Mouse (Mus musculus) T-helper 17 cell (primary cell): ENCODE measurements at regions not wholly inside any gene's neighbourhood (a gene's known extent, or its start where the extent isn't known, plus 50 kb on each side); places are given as distances from the start of the nearest gene placed in this dataset.
"Not testable (repeated sequence)": the region's sequence is repeated elsewhere in the genome, so short reads cannot be mapped to it uniquely, and the experiment has no call there.

ENCODE experiments used
- in situ Hi-C, 2 experiments: fragments of 300-600 bp; cut with MboI, MseI; formaldehyde crosslinking; loops; 1 replicate in 1 of 2; 2 replicates in 1 of 2; pipeline ENCODE4 v1.15.1; 2025; ENCODE audit warnings: high pct_unique_total_duplicates in 2 of 2

GRCm38 (mm10) chr13:99743952-99744789 lies 156.7 kb downstream of the Cartpt start:
- in situ Hi-C loops: loop anchor here in 1 of 2 experiments (10.0 kb wide), 1 partner anchor 1651 kb away; no protein-coding TSS in a partner anchor

- in situ Hi-C loops: loop anchor here in 1 of 2 experiments (10.0 kb wide), 1 partner anchor 1652 kb away; no protein-coding TSS in a partner anchor
These were observed 158.4 kb downstream of the Cartpt start for GRCm38 (mm10) chr13:99742507-99742906.

DNA sequence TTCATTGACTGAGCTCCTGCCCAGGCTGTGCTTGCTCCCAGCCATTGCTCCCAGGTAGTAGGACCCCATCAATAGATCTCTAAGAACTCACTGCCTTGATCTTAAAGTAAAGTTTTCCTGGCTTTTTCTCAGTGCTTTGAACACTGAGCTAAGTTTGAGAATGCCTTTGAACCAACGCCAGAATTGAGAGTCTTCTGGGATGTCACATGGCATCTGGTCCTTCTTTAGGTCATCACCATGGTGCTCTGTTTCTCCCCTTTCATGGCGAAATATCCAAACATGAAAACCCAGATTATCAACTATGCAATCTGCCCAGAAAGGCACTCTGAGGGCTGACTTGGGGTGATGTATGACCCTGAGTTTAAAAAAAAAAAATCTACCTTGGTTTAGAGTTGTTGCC lies 158.9 kb downstream of the Cartpt start:
- in situ Hi-C loops: loop anchor here in 1 of 2 experiments (10.0 kb wide), 1 partner anchor 1653 kb away; no protein-coding TSS in a partner anchor

GRCm38 (mm10) chr13:99739420-99739819 lies 161.5 kb downstream of the Cartpt start:
- in situ Hi-C loops: no loop called here

GRCm38 (mm10) chr13:99737271-99737670 lies 163.6 kb downstream of the Cartpt start:
- in situ Hi-C loops: no loop called here

DNA sequence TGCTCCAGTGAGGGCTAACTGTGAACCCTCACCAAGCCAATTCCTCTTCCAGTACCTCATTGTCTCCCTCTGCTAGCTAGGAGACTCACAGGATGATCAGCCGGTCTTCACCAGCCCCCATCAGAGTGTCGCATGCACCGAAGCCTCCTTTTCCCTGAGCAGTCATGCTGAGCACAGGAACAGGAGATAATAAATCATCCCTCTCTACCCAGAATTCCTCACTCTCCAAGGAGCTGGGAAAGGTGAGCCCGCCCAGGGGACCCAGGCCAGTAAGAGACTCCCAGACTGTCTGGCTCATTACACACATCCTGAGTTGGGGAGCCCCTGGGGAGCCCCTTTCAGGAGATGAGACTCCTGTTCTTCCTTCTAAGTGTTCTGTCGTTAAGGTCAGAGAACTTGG lies 171.7 kb downstream of the Cartpt start:
- in situ Hi-C loops: no loop called here

DNA sequence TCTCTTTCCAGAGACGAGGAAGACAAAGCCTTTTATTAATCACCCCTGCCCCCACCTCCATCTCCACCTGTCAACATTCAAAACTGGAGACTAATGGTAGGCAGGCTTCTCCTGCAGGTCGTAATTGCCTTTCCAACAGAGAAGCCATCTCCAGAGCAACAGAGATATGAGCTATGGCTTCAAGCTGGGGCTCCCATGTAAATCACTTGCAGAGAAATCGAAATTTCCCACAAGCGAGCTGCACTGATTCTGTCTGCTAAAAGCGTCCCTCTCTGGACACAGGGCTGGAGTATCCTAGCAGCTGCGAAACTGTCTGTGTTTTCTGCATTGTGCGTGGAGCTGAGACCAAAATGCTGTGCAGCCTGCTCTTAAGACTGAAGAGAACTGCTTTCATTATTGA lies 176.6 kb downstream of the Cartpt start:
- in situ Hi-C loops: no loop called here

DNA sequence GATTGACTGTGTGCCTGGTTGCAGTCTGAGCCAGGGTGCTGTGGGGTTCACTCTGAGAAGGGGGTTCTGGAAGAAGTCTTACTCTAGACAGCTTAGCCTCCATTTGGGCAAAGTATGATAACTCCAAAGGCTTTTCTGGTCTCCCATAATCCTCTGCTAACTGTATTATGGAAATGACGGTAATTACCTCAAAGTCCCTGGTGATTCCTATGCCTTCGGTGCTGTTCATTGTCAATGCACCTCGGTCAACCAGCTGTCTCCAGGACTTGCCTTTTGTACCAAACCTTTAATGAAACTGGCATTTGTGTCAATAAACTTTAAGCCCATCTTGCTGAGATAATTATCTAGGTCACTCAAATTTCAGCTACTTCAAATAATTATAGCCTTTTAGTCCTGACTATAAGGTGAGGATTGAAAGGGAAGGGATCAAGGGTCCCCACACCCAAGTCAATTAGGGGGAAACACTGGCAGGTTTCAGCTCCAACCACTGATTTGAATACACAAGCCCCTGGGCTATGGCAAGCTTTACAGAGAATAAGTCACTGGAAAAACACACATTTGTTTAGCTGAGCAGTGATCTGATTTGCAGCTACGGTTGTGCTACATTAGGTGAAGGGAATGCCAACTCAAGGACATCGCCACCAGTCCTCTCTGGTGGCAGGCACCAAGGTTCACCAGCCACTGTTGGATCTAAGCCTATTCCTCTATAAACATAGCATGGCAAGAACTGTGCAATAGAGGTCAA lies 177.5 kb downstream of the Cartpt start:
- in situ Hi-C loops: no loop called here

GRCm38 (mm10) chr13:99720566-99720965 lies 180.3 kb downstream of the Cartpt start:
- in situ Hi-C loops: no loop called here

- in situ Hi-C loops: no loop called here
These were observed 180.2 kb upstream of the Map1b start for GRCm38 (mm10) chr13:99696559-99696890.

DNA sequence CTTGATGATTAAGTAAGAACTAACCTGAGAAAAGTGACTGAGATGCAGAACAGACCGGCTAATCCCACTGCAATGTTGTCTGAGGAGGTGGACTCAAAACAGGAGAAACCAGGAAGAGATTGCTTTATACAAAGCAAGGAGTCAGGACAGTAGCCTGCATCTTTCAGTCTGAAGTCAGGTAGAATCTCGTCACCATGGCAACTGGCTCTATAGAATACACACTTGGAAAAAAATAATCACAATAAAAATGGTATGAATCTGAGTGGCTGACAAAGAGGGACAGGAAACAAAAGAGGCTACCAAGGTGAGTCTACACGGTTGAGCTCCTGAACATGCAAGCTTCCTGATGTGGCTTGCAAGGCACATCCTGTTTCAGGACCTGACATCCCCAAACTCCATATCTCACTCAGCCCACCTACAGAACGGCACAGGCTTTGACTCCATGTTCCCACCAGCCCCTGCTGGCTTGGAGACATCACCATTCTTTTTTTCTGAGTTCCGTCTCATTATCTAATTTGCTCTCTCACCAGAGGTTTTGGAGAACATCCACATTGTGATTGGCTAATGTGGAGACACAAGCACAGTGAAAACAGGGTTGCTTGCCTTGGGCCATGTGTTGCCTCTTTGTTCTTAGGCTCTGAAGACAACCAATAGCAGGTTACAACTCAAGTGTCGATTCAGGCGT lies 179.7 kb upstream of the Map1b start:
- in situ Hi-C loops: no loop called here

DNA sequence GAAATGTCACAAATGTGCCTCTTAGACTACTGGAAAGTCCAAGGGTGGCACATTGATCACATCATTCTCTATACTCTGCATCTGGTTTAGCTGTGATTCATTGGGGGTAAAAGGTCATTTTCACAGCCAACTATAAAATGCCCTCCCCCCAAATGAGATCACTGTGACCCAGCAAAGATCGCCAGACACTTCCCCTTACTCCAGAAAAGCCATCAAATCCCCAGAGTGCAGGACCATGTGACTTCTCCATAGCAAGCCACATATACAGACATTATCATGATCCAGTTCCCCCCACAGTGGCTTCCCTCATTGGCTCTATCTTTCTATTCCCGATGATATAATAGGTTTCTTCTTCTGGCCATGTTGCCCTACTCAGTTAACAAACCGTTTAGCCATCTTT lies 163.6 kb upstream of the Map1b start:
- in situ Hi-C loops: no loop called here

DNA sequence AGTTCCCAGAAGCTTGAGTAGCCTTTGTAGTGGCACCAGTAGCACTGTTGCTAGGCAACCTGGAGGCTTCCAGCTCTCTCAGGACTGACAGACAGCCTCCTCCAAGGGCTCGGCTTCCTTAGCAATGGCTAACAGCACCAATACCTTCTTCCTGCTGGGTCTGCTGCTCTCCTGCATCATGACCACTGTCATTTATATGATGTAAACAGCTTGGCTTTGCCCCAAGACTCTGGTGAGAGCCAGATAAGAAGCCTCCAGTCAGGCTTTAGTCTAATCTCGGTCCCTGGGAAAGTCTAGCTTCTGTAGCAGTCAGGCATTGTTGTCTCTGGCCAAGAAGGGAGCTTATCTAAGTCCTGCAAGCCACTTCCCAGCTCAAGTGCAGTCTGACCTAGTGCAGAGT lies 163.1 kb upstream of the Map1b start:
- in situ Hi-C loops: no loop called here

GRCm38 (mm10) chr13:99676393-99676792 lies 160.1 kb upstream of the Map1b start:
- in situ Hi-C loops: no loop called here

DNA sequence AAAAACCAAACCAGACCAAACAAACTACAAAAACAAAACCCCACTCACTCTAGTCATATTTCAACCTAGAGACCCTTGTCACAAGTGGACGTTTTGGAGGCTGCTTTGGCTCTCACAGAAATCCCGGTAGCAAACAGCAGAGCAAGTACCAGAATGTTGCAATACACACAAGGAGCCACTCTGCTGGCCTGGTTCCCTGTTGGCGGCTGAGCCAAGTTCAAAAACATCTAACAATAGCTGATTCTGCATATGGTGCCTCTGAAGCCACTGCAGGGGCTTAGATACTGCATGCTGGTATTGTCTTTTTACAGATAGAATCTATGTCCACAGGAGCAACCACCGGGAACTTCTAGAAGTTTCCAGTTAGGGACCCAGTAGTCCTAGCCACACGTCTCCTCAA lies 159.6 kb upstream of the Map1b start:
- in situ Hi-C loops: no loop called here

- in situ Hi-C loops: no loop called here
These were observed 156.4 kb upstream of the Map1b start for GRCm38 (mm10) chr13:99672714-99673113.

- in situ Hi-C loops: no loop called here
These were observed 155.4 kb upstream of the Map1b start for GRCm38 (mm10) chr13:99671747-99672146.

DNA sequence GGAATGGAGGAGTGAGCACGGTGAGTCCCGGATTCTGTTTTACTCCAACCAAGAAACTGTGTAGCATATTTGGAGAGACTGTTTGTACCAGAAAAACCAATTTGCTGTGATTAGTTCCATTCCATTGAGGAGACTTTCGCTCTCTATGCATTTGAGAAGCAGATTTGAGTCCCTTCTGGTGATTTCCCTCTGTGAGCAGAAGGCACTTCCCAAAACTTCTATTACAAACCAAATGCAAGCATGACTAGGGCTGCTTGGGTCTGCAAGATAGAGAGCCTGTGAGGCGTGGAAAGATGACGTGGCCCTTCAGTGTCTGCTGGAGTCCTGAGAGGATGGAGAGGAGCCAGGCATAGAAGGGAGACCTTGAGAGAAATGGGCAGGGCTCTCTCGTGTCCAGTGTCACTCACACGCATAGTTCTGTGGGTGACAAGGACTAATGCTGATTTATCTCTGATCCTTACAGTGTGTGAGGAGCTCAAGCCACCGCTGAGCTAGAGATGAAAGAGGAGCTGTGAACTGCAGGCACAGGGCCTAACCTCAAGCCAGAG lies 153.7 kb upstream of the Map1b start:
- in situ Hi-C loops: no loop called here

- in situ Hi-C loops: no loop called here
These were observed 152.3 kb upstream of the Map1b start for GRCm38 (mm10) chr13:99668613-99669012.

GRCm38 (mm10) chr13:99666086-99666485 lies 149.7 kb upstream of the Map1b start:
- in situ Hi-C loops: no loop called here

DNA sequence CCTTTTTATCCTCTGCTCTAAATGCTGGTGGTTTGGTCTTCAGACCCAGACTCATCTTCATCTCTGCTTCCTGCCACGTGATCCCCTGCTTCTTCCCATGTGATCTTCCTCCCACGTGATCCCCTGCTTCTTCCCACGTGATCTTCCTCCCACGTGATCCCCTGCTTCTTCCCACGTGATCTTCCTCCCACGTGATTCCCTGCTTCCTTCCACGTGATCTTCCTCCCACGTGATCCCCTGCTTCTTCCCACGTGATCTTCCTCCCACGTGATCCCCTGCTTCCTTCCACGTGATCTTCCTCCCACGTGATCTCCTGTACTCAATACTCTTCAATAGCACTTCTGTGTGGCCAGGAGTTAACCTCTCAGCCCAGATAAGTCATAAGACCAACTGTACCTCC lies 147.1 kb upstream of the Map1b start:
- in situ Hi-C loops: not testable (repeated sequence)

DNA sequence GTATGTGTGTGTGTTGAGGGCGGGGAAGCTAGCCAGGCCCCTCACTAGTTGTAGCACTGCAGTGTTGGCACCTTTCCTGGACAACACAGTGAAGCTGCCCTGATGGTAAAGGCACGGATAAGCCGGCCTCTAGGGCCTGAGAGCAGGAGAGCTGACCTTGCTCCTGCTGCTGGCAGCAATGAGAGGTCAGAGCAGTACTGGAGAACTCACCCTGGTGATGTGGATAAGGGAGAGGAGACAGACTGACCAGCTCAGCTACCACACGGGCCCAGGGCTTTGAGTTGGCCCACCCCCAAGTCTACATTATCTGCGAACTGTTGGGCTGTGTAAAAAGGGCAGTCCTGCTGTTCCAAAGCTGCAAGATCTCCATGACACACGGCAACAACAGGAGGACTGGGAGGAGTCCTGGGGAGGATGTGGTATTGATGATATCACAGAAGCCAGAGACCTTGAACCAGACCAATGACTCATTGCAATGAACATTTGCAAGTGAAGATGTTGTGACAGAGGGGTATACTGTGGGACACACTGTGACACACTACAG lies 131.4 kb upstream of the Map1b start:
- in situ Hi-C loops: no loop called here
